Mouse (Mus musculus) G1E (cell line): Measurements from ENCODE around the gene Pam.

Experiments
- CTCF ChIP-seq: IDR thresholded peaks from 2 replicates; pipeline ENCODE4 v1.5.1; 2012; ENCODE audit warnings: low read depth, low read length, inconsistent platforms, mixed read lengths
- GATA1 ChIP-seq: IDR thresholded peaks from 2 replicates; pipeline ENCODE4 v1.6.1; 2012; ENCODE audit warnings: borderline replicate concordance, low read length, inconsistent platforms, mixed read lengths
- GATA2 ChIP-seq: IDR thresholded peaks from 2 replicates; pipeline ENCODE4 v1.6.1; 2012; ENCODE audit warnings: low read depth, low read length, inconsistent platforms, borderline replicate concordance

DNA sequence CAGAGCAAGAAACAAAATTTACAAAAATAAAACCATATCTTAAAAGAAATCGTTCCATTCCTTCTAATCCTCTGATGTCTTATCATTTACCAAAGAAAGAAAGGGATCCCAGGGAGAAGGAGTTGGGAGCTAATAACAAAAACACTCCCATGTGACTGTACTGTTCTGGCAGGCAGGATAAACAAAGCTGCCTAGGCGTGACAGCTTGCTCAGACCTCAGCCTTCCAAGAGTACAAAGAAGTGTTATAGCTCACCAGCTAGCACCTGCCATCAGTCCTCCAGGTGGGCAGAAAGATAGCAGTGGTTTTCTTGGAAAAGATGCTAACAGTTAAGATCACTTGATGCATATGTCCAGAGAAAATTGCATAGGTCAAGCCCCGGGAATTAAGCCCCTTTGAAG, 157.4 kb downstream of the Pam start:
- TF ChIP-seq CTCF (no peak), GATA2 (no peak), GATA1 (no peak)
